Mouse (Mus musculus): ENCODE measurements around the gene Jade1.

DNA sequence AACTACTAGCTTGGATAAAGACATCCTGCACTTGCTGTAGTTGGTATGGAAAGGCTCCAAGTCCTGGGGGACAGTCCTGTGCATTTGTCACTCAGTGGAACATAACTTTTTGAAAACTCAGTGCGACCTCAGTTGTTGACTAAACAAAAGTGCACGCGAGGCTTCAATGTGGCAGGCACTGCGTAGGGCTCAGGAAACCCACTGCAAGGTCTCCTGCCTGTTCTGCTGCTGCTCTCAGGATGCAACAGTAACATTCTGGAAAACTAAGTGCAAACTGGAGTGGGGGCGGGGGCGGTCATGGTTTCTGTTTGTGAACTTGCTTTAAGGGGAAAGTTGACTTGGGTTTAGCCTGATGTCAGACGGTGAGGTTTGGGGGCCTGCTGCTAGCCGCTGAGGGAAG, 51.9 kb downstream of the Jade1 start:
- TF ChIP-seq CTCF (IDR thresholded peaks at IDR 0.05; ENCODE audit: low read depth) (no peak), EP300 (IDR thresholded peaks at IDR 0.05; ENCODE audit: low read depth) (no peak)

All from heart, postnatal 0 days (tissue).